Mouse (Mus musculus) embryonic facial prominence, embryonic 14.5 days (tissue): ENCODE measurements around the gene Nprl2. TPM values are rescaled to one million over a fixed set of nuclear protein-coding genes. Genes with fewer than 3 reads are reported as not detected.

Source experiments
- ATAC-seq: fragments of 200-750 bp; cut with Nextera tagmentation; 2 replicates; pipeline ENCODE4 v1.8.0; 2017; ENCODE audit warnings: low read depth, moderate number of reproducible peaks, moderate TSS enrichment
- DNase-seq: peaks from one replicate; pipeline ENCODE4 v3.0.0-alpha.2; 2015; ENCODE audit warnings: low spot score
- H3K27ac ChIP-seq: fragments of 300-500 bp; sonication (generic); replicated peaks from 2 replicates; pipeline ENCODE4 v1.5.1; 2014; ENCODE audit warnings: low read depth, mild to moderate bottlenecking, low read length, moderate library complexity
- H3K27me3 ChIP-seq: fragments of 300-500 bp; sonication (generic); replicated peaks from 2 replicates; pipeline ENCODE4 v1.6.1; 2014; ENCODE audit warnings: low read length; ENCODE audit not compliant: control insufficient read depth, insufficient read depth
- H3K36me3 ChIP-seq: fragments of 300-500 bp; sonication (generic); 2 replicates; pipeline ENCODE4 v1.6.1; 2014; ENCODE audit warnings: low read length, mixed read lengths; ENCODE audit not compliant: control insufficient read depth, insufficient read depth
- H3K4me1 ChIP-seq: fragments of 300-500 bp; sonication (generic); 2 replicates; pipeline ENCODE4 v1.6.1; 2014; ENCODE audit warnings: antibody characterized with exemption, low read length; ENCODE audit not compliant: control insufficient read depth, insufficient read depth
- H3K4me2 ChIP-seq: fragments of 300-500 bp; sonication (generic); 2 replicates; pipeline ENCODE4 v1.6.1; 2014; ENCODE audit warnings: low read depth, mild to moderate bottlenecking, low read length, moderate library complexity, mixed read lengths
- H3K4me3 ChIP-seq: fragments of 300-500 bp; sonication (generic); 2 replicates; pipeline ENCODE4 v1.5.1; 2014; ENCODE audit warnings: low read depth, mild to moderate bottlenecking, low read length
- H3K9ac ChIP-seq: fragments of 300-500 bp; sonication (generic); 2 replicates; pipeline ENCODE4 v1.6.1; 2014; ENCODE audit warnings: low read depth, mild to moderate bottlenecking, low read length, moderate library complexity, mixed read lengths
- H3K9me3 ChIP-seq: fragments of 300-500 bp; sonication (generic); 2 replicates; pipeline ENCODE4 v1.6.1; 2016; ENCODE audit warnings: low read length; ENCODE audit not compliant: control insufficient read depth
- WGBS: fragments of 180-500 bp; shearing (Covaris S2); extraction: QIAGEN DNeasy Blood & Tissue Kit; methylation state at CpG from one replicate; pipeline ENCODE4 v1.1.7; 2014; 5-methylcytosine and 5-hydroxymethylcytosine counted together
- polyA plus RNA-seq: library from polyadenylated mRNA; unstranded; fragments of >200 nt; fragmentation: Nextera tagmentation; extraction: Ambion mirVana; gene quantifications from 2 replicates; pipeline ENCODE4 v1.2.1, GENCODE M21; 2014

Gene Nprl2
- polyA plus RNA-seq, 1 experiment from 2014 or later: 35.4 TPM

DNA sequence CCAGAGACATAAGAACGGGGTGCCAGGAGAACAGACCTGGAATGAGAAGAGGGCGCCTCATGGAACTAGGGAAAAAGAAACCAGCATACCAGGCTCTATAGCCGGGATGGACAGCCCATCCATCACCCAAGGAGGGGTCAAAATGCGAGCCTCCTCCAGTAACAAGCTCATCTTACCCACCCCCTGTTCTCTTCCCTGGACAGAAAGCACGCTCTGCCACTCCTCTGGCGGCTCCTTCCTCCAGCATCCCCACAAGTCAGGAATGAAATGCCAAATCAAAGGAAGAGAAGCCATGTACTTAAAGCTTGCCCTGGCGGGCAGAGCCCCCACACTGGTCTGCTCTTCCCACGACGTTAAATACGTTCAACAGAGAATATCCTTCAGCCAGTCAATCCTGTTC is 1.0 kb upstream of the Nprl2 start:
- no peaks in the 10 kb centered on the region for H3K9me3 ChIP-seq
- H3K4me1 ChIP-seq: peaks cover 21% of the 10 kb centered on the region
- H3K4me3 ChIP-seq: peak overlapping the region; percentile 71
- H3K9ac ChIP-seq: peak overlapping the region; percentile 34; the same call in 1 of the 2 replicates
- peak overlapping the region; percentile 92 for H3K4me2 ChIP-seq
- WGBS: 44% methylated on average over 10 of the region's 10 CpGs
- no peaks in the 10 kb centered on the region for H3K27me3 ChIP-seq
- ATAC-seq (no peak), DNase-seq (no peak)
- H3K27ac ChIP-seq: no peak overlapping the region
- H3K36me3 ChIP-seq: peaks cover 48% of the 10 kb centered on the region

DNA sequence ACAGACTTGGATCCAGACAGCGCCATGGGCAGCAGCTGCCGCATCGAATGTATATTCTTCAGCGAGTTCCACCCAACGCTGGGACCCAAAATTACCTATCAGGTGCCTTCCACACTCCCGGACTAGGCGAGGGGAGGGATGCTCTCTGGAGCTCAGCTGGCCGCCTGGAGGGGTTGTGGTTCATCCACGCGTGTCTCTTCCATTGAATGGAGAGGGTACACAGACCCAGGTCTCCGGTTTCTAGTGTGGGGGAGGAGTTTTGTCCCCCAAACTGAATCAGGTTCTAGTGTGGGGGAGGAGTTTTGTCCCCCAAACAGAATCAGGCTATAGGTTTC is 293 bp downstream of the Nprl2 start:
- ATAC-seq (peak; percentile 1; the same call in 1 of the 2 replicates), DNase-seq (no peak)
- Histone ChIP-seq H3K4me3 (peak overlapping the region; percentile 71), H3K4me1 (peaks cover 19% of the 10 kb centered on the region), H3K36me3 (peaks cover 46% of the 10 kb centered on the region), H3K4me2 (peak overlapping the region; percentile 92), H3K9ac (peak overlapping the region; percentile 72), H3K27ac (0 out of 2 replicates have a peak overlapping the region, but pooled peaks have one; percentile 33), H3K27me3 (no peaks in the 10 kb centered on the region), H3K9me3 (no peaks in the 10 kb centered on the region)
- WGBS: 1% methylated on average over 11 of the region's 11 CpGs

DNA sequence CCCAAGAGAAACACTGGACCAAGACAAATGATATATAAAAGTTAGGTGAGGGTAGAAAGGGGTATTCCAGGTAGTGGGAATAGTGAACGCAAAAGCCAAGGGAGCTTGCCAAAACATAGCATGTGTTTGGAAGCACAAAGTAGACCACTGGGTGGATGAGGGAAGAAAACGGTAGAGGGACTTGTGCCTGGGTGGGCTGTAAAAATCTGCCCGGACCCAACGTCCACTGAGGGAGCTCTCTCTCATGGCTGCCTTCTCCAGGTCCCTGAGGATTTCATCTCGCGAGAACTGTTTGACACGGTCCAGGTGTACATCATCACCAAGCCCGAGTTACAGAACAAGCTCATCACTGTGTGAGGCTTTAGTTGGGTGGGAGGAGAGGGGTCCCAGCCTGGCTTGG is 695 bp downstream of the Nprl2 start:
- Histone ChIP-seq H3K27ac (no peak overlapping the region), H3K36me3 (peaks cover 42% of the 10 kb centered on the region), H3K4me1 (peaks cover 23% of the 10 kb centered on the region), H3K27me3 (no peaks in the 10 kb centered on the region), H3K4me2 (peak overlapping the region; percentile 92), H3K9ac (peak overlapping the region; percentile 72), H3K4me3 (peak overlapping the region; percentile 71), H3K9me3 (no peaks in the 10 kb centered on the region)
- DNase-seq: no peak
- WGBS: 40% methylated on average over 8 of the region's 8 CpGs
- ATAC-seq: no peak

DNA sequence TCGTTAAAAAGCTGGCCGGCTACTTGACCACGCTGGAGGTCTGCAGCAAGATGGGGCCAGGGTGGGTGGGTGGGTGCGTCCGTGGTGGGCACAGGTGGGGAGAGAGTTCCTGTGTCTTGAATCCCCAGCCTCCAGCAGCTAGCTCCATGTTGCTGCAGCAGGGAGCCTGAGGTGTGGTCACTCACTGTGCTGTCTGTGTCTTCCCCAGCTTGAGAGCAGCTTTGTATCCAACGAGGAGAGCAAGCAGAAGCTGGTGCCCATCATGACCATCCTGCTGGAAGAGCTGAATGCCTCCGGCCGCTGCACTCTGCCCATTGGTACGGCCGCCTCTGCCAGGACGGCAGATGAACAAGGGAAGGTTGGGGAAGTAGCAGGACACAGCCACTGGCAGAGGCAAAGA is 1.3 kb downstream of the Nprl2 start:
- H3K27me3 ChIP-seq: no peaks in the 10 kb centered on the region
- DNase-seq (no peak), ATAC-seq (no peak)
- no peak overlapping the region for H3K9ac ChIP-seq
- H3K4me3 ChIP-seq: no peak overlapping the region
- H3K9me3 ChIP-seq: no peaks in the 10 kb centered on the region
- no peak overlapping the region for H3K27ac ChIP-seq
- H3K4me1 ChIP-seq: peaks cover 23% of the 10 kb centered on the region
- peaks cover 37% of the 10 kb centered on the region for H3K36me3 ChIP-seq
- 89% methylated on average over 11 of the region's 11 CpGs for WGBS
- no peak overlapping the region for H3K4me2 ChIP-seq

DNA sequence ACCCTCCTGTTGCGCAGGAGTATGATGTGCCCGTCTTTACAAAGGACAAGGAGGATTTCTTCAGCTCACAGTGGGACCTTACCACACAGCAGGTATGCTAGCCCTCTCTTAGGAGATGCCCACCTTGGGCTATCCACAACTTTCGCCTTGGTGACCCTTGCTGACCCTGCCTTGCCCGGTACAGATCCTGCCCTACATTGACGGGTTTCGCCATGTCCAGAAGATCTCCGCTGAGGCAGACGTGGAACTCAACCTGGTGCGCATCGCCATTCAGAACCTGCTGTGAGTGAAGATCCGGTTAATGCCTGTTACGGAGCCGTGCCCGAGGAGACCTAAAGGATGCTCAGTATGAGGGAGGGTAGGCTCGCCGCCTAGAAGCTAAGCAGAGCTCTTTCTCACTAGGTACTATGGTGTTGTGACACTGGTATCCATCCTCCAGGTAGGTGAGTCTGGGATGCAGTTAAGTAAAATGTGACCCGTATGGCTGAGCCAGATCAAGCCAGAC is 2.2 kb downstream of the Nprl2 start:
- H3K9ac ChIP-seq: no peak overlapping the region
- ATAC-seq (no peak), DNase-seq (no peak)
- H3K27ac ChIP-seq: no peak overlapping the region
- peaks cover 27% of the 10 kb centered on the region for H3K36me3 ChIP-seq
- 95% methylated on average over 17 of the region's 17 CpGs for WGBS
- peaks cover 23% of the 10 kb centered on the region for H3K4me1 ChIP-seq
- H3K4me3 ChIP-seq: no peak overlapping the region
- H3K9me3 ChIP-seq: no peaks in the 10 kb centered on the region
- no peaks in the 10 kb centered on the region for H3K27me3 ChIP-seq
- H3K4me2 ChIP-seq: no peak overlapping the region

DNA sequence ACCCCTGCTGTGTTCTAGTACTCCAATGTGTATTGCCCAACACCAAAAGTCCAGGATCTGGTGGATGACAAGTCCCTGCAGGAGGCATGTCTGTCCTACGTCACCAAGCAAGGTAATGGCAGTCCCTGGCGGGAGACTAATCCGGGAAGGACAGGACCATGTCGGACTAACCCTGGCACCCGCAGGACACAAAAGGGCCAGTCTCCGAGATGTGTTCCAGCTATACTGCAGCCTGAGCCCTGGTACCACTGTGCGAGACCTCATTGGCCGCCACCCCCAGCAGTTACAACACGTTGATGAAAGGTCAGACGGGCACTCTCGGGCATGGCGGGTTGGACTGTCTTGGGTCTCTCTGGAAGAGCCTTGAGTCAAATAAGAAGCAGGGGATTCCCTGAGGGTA is 2.7 kb downstream of the Nprl2 start:
- WGBS: 94% methylated on average over 12 of the region's 12 CpGs
- peaks cover 23% of the 10 kb centered on the region for H3K4me1 ChIP-seq
- H3K36me3 ChIP-seq: peaks cover 22% of the 10 kb centered on the region
- H3K4me3 ChIP-seq: no peak overlapping the region
- no peak overlapping the region for H3K27ac ChIP-seq
- ATAC-seq (no peak), DNase-seq (no peak)
- H3K9ac ChIP-seq: no peak overlapping the region
- no peak overlapping the region for H3K4me2 ChIP-seq
- H3K9me3 ChIP-seq: no peaks in the 10 kb centered on the region
- no peaks in the 10 kb centered on the region for H3K27me3 ChIP-seq

DNA sequence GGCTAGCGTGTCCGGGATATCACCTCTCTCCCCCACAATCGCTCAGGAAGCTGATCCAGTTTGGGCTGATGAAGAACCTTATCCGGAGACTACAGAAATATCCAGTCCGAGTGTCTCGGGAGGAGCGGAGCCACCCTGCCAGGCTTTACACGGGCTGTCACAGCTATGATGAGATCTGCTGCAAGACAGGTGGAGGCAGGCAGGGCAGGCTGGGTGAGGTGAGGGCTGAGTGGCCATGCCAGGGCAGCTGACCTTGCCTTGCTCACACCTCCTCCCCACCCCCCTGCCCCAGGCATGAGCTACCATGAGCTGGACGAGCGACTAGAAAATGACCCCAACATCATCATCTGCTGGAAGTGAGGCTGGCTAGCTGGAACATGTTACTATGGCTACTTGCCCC is 3.2 kb downstream of the Nprl2 start:
- H3K4me2 ChIP-seq: no peak overlapping the region
- H3K4me3 ChIP-seq: no peak overlapping the region
- DNase-seq: no peak
- H3K36me3 ChIP-seq: peaks cover 18% of the 10 kb centered on the region
- H3K9me3 ChIP-seq: no peaks in the 10 kb centered on the region
- no peak for ATAC-seq
- 79% methylated on average over 10 of the region's 10 CpGs for WGBS
- no peak overlapping the region for H3K27ac ChIP-seq
- no peak overlapping the region for H3K9ac ChIP-seq
- H3K4me1 ChIP-seq: peaks cover 23% of the 10 kb centered on the region
- H3K27me3 ChIP-seq: no peaks in the 10 kb centered on the region

DNA sequence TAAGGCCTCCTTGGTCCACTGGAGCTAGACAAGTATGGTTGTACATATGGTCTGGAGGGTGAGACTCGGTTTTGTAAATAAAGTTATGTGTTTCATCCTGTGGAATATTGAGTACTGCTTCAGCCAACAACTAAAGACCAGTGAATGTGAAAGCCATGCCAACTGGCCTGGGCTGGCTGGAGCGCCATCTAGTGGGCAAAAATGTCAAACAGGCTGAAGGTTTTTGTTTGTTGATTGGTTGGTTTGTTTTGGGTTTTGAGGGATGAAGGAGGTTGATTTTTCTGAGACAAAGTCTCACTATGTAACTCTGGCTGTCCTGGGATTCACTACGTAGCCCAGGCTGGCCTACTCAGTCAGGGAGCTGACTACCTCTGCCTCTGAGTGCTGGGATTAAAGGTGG is 3.6 kb downstream of the Nprl2 start:
- no peak for ATAC-seq
- WGBS: 9% methylated on average over 3 of the region's 3 CpGs
- Histone ChIP-seq H3K4me3 (no peak overlapping the region), H3K9me3 (no peaks in the 10 kb centered on the region), H3K4me2 (no peak overlapping the region), H3K4me1 (peaks cover 23% of the 10 kb centered on the region), H3K27me3 (no peaks in the 10 kb centered on the region), H3K27ac (no peak overlapping the region), H3K36me3 (peaks cover 16% of the 10 kb centered on the region), H3K9ac (no peak overlapping the region)
- DNase-seq: no peak

DNA sequence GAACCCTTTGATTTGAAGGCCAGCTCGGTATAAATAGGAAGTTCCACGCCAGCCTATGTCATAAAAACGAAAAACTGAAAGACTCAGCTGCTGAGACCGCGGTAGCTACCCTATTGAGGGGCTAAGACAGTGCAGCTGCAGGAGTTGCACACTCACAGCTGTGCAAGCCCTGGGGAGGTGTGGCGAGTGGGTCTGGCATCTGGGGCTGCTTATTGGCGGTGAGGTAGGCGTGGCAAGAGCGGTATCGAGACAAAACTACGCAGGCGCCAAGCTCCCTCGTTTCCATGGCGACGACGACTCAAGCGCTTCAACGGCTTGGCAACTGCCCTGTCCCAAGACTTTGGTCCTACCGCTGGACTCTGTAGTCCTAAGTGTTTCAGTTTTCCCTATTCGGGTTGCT is 5.0 kb downstream of the Nprl2 start, which contains the start of gene Zmynd10:
Zmynd10 (plus strand) TSS at position 273 of the 400 bp plus-strand sequence.
- WGBS: 2% methylated on average over 20 of the region's 20 CpGs
- Histone ChIP-seq H3K27me3 (no peaks in the 10 kb centered on the region), H3K9ac (peak within 1 kb of the TSS; percentile 38), H3K36me3 (peaks cover 16% of the 10 kb centered on the region), H3K9me3 (no peaks in the 10 kb centered on the region), H3K4me2 (peak within 1 kb of the TSS; percentile 56), H3K27ac (peak within 1 kb of the TSS; percentile 36; the same call in 1 of the 2 replicates), H3K4me3 (peak within 1 kb of the TSS; percentile 7), H3K4me1 (peaks cover 34% of the 10 kb centered on the region)
- ATAC-seq: peak; percentile 68
- peak; percentile 96 for DNase-seq
